Mouse (Mus musculus): ENCODE results near the gene Pik3r5. TPM values are rescaled to one million over a fixed set of nuclear protein-coding genes. Genes with fewer than 3 reads are reported as not detected.

Gene Pik3r5
- total and polyA plus RNA-seq, 3 experiments: 3.5 to 9.4 (median 5.7) TPM

GRCm38 (mm10) chr11:68404185-68404584, 27.7 kb upstream of the Pik3r5 start (continued):
- TF ChIP-seq UBTF (IDR thresholded peaks at IDR 0.05; ENCODE audit: low read depth, low read length): no peak
- no peak for TF ChIP-seq CHD1 (IDR thresholded peaks at IDR 0.05; ENCODE audit: low read depth, low read length)
- peak; percentile 37; the same call in 1 of the 2 replicates for TF ChIP-seq IRF4 (IDR thresholded peaks at IDR 0.05; ENCODE audit: low read depth, low read length)
- TF ChIP-seq CTCF (conservative IDR thresholded peaks at IDR 0.05 in 1 of 2, IDR thresholded peaks at IDR 0.05 in 1 of 2; ENCODE audit: low read depth in 2 of 2, low read length in 2 of 2): peak; percentile 77 to 87
- peak; percentile 78 for TF ChIP-seq RAD21 (IDR thresholded peaks at IDR 0.05; ENCODE audit: low read depth, low read length)
- peak; percentile 78 for TF ChIP-seq SMC3 (IDR thresholded peaks at IDR 0.05; ENCODE audit: low read depth, low read length)
- TF ChIP-seq MYC (IDR thresholded peaks at IDR 0.05; ENCODE audit: low read depth, low read length): peak; percentile 41; the same call in 1 of the 2 replicates
- TF ChIP-seq MAZ (IDR thresholded peaks at IDR 0.05; ENCODE audit: low read depth, low read length): 0 out of 2 replicates have a peak, but pooled peaks have one; percentile 46
- TF ChIP-seq NRF1 (IDR thresholded peaks at IDR 0.05; ENCODE audit: low read depth, low read length): peak; percentile 40
- no peak for TF ChIP-seq GABPA (IDR thresholded peaks at IDR 0.05; ENCODE audit: insufficient replicate concordance, low read depth, low read length)

- no peaks in the 10 kb centered on the region for H3K27me3 ChIP-seq (replicated peaks)
- in situ Hi-C loops (cut with MboI; ENCODE audit: low pct_ligation_motif_present, low pct_unique_long_range_greater_than_20kb, low sequenced_read_pairs): loop anchor here (5.0 kb wide), 1 partner anchor 408 kb away; no protein-coding TSS in a partner anchor
These were observed 26.3 kb upstream of the Pik3r5 start for GRCm38 (mm10) chr11:68405576-68405975.

GRCm38 (mm10) chr11:68407266-68407926, 24.5 kb upstream of the Pik3r5 start:
- H3K36me3 ChIP-seq (replicated peaks in 1 of 2; ENCODE audit: control insufficient read depth in 1 of 2, insufficient read depth in 1 of 2, low read length in 1 of 2): no peaks in the 10 kb centered on the region
- TF ChIP-seq MYC (IDR thresholded peaks at IDR 0.05; ENCODE audit: low read depth, low read length) (no peak), USF1 (IDR thresholded peaks at IDR 0.05; ENCODE audit: low read depth, low read length) (no peak), JUND (conservative IDR thresholded peaks at IDR 0.05; ENCODE audit: low read depth, low read length) (no peak), CTCF (conservative IDR thresholded peaks at IDR 0.05 in 1 of 2, IDR thresholded peaks at IDR 0.05 in 1 of 2; ENCODE audit: low read depth in 2 of 2, low read length in 2 of 2) (no peak), ZMIZ1 (IDR thresholded peaks at IDR 0.05; ENCODE audit: low read depth, low read length) (no peak), POLR2AphosphoS2 (IDR thresholded peaks at IDR 0.05; ENCODE audit: low read depth, low read length) (no peak), ETS1 (conservative IDR thresholded peaks at IDR 0.05; ENCODE audit: low read depth, low read length) (no peak), BHLHE40 (IDR thresholded peaks at IDR 0.05; ENCODE audit: low read depth, low read length) (no peak)
- H3K27ac ChIP-seq (ENCODE audit: insufficient read depth, low read depth): no peak overlapping the region
- H3K4me2 ChIP-seq (ENCODE audit: insufficient read depth, low read depth, poor library complexity, severe bottlenecking): no peak overlapping the region
- DNase-seq (ENCODE audit: extremely low read depth): no peak
- H3K4me1 ChIP-seq (ENCODE audit: control insufficient read depth in 1 of 2, insufficient read depth in 2 of 2): peaks cover 0 to 11% of the 10 kb centered on the region in 2 experiments; a peak in 2 of 4 replicates
- H3K4me3 ChIP-seq (replicated peaks in 1 of 3; ENCODE audit: low read depth in 2 of 3, low read length in 2 of 3, poor library complexity in 1 of 3): no peak overlapping the region
- no peaks in the 10 kb centered on the region for H3K27me3 ChIP-seq (replicated peaks)
- H3K79me2 ChIP-seq (replicated peaks; ENCODE audit: control insufficient read depth, extremely low read depth, insufficient read depth, poor library complexity, severe bottlenecking): no peaks in the 10 kb centered on the region
- dilution Hi-C loops (cut with MboI; ENCODE audit: extremely low pct_ligation_motif_present, extremely low pct_unique_long_range_greater_than_20kb, low sequenced_read_pairs): no loop called here
- in situ Hi-C loops (cut with MboI; ENCODE audit: low pct_ligation_motif_present, low pct_unique_long_range_greater_than_20kb, low sequenced_read_pairs): loop anchor here (5.0 kb wide), 1 partner anchor 410 kb away; no protein-coding TSS in a partner anchor
- H3K9me3 ChIP-seq (replicated peaks; ENCODE audit: low read length): no peaks in the 10 kb centered on the region
- no peak overlapping the region for H3K9ac ChIP-seq (ENCODE audit: insufficient read depth, low read depth)

More at GRCm38 (mm10) chr11:68405576-68405975, 26.3 kb upstream of the Pik3r5 start:
- H3K79me2 ChIP-seq (replicated peaks; ENCODE audit: control insufficient read depth, extremely low read depth, insufficient read depth, poor library complexity, severe bottlenecking): no peaks in the 10 kb centered on the region
- H3K27ac ChIP-seq (ENCODE audit: insufficient read depth, low read depth): no peak overlapping the region
- dilution Hi-C loops (cut with MboI; ENCODE audit: extremely low pct_ligation_motif_present, extremely low pct_unique_long_range_greater_than_20kb, low sequenced_read_pairs): no loop called here
- no peak overlapping the region for H3K4me2 ChIP-seq (ENCODE audit: insufficient read depth, low read depth, poor library complexity, severe bottlenecking)
- H3K9me3 ChIP-seq (replicated peaks; ENCODE audit: low read length): no peaks in the 10 kb centered on the region
- no peaks in the 10 kb centered on the region for H3K36me3 ChIP-seq (replicated peaks in 1 of 2; ENCODE audit: control insufficient read depth in 1 of 2, insufficient read depth in 1 of 2, low read length in 1 of 2)
- no peak overlapping the region for H3K4me3 ChIP-seq (replicated peaks in 1 of 3; ENCODE audit: low read depth in 2 of 3, low read length in 2 of 3, poor library complexity in 1 of 3)
- H3K9ac ChIP-seq (ENCODE audit: insufficient read depth, low read depth): no peak overlapping the region
- no peak for DNase-seq (ENCODE audit: extremely low read depth)
- H3K4me1 ChIP-seq (ENCODE audit: control insufficient read depth in 1 of 2, insufficient read depth in 2 of 2): peaks cover 0 to 11% of the 10 kb centered on the region in 2 experiments; a peak in 2 of 4 replicates
- no peak for TF ChIP-seq NRF1 (IDR thresholded peaks at IDR 0.05; ENCODE audit: low read depth, low read length)
- TF ChIP-seq E2F4 (IDR thresholded peaks at IDR 0.05; ENCODE audit: insufficient replicate concordance, low read depth, low read length): no peak
- TF ChIP-seq POLR2AphosphoS2 (IDR thresholded peaks at IDR 0.05; ENCODE audit: low read depth, low read length): no peak
- no peak for TF ChIP-seq ZMIZ1 (IDR thresholded peaks at IDR 0.05; ENCODE audit: low read depth, low read length)
- TF ChIP-seq CHD1 (IDR thresholded peaks at IDR 0.05; ENCODE audit: low read depth, low read length): no peak
- TF ChIP-seq NELFE (IDR thresholded peaks at IDR 0.05; ENCODE audit: low read depth, low read length): no peak
- TF ChIP-seq BHLHE40 (IDR thresholded peaks at IDR 0.05; ENCODE audit: low read depth, low read length): no peak
- no peak for TF ChIP-seq ZKSCAN1 (IDR thresholded peaks at IDR 0.05; ENCODE audit: borderline replicate concordance, low read depth, low read length)
- no peak for TF ChIP-seq MAZ (IDR thresholded peaks at IDR 0.05; ENCODE audit: low read depth, low read length)
- no peak for TF ChIP-seq KAT2A (IDR thresholded peaks at IDR 0.05; ENCODE audit: insufficient replicate concordance, low read length)
- TF ChIP-seq UBTF (IDR thresholded peaks at IDR 0.05; ENCODE audit: low read depth, low read length): no peak
- no peak for TF ChIP-seq JUND (conservative IDR thresholded peaks at IDR 0.05; ENCODE audit: low read depth, low read length)
- no peak for TF ChIP-seq MEF2A (IDR thresholded peaks at IDR 0.05; ENCODE audit: borderline replicate concordance, low read depth, low read length)
- TF ChIP-seq MAFK (IDR thresholded peaks at IDR 0.05; ENCODE audit: insufficient replicate concordance, low read length): no peak
- TF ChIP-seq CHD2 (IDR thresholded peaks at IDR 0.05; ENCODE audit: low read length): no peak
- TF ChIP-seq PAX5 (IDR thresholded peaks at IDR 0.05; ENCODE audit: low read length): no peak
- no peak for TF ChIP-seq MXI1 (IDR thresholded peaks at IDR 0.05; ENCODE audit: low read depth, low read length)

All from CH12.LX (cell line).